Mouse (Mus musculus): ENCODE measurements at regions not wholly inside any gene's neighbourhood (a gene's known extent, or its start where the extent isn't known, plus 50 kb on each side); places are given as distances from the start of the nearest gene placed in this dataset.
"Not testable (repeated sequence)": the region's sequence is repeated elsewhere in the genome, so short reads cannot be mapped to it uniquely, and the experiment has no call there.

DNA sequence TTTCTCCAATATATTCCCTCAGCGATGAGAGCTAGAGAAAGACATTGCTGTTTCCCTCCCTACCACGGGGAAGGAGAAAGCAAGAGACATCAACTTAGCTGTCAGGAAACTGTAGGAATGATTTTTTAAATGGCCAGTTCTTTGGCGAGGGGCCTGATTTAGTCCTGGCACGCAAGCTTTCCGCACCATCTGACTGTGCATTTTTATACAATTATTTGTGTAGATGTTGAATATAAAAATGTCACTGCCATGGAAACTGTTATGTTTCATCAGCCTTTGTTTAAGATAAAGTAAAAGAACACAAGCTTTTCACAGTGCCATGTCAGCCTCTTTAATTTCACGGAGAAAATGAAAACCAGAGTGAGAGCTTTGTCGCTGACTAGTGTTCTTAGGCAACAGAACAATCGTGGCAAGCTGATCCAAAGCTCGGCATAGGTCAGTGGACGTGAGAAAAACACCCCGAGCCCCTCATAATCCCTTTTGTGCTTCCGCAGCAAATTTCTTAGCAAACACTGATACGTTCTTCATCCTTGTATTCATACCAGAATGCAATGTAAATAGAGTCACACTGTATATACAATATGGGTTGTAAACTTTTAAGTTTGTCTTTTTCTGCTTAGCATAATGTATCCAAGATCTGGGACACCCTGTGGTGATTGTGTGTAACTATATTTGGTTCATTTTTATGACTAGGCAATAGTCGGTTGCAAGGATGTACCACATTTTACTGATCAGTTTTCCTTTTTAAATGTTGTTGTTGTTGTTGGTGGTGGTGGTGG lies 79.9 kb upstream of the Tars start:
- ChIA-PET POLR2A (no interaction called here), CTCF (interaction anchor here (1.4 kb wide), 1 partner anchor 34 kb away, joined by 3 read pairs; no protein-coding TSS in a partner anchor)
- in situ Hi-C loops (cut with MboI; ENCODE audit: low pct_unique_long_range_greater_than_20kb), result no loop called here
- ATAC-seq (no peak), DNase-seq (ENCODE audit: low read depth, low spot score) (no peak)
- peaks cover 7% of the 10 kb centered on the region for H3K27me3 ChIP-seq
- TF ChIP-seq CTCF (IDR thresholded peaks at IDR 0.05), result no peak

DNA sequence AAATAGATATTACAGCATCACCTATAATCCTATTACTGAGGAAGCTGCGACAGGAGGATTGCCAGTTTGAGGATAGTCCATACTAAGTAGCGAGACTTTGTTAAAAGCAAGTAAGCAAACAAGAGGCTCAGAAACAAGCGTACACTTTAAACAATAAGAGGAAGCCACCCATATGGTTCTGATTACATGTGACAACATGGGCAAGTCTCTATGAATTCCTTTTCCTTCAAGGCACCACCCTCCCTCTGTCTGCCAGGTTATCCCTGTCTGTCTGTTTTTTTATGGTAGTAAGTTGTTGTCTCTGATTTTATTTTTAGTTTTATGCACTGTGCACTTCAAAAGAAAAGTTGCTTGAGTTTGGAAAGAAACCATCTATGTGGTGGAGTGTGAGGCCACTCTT lies 76.8 kb upstream of the Tars start:
- ATAC-seq (no peak), DNase-seq (ENCODE audit: low read depth, low spot score) (no peak)
- CTCF ChIA-PET, result no interaction called here
- POLR2A ChIA-PET, result no interaction called here
- in situ Hi-C loops (cut with MboI; ENCODE audit: low pct_unique_long_range_greater_than_20kb), result no loop called here
- peaks cover 7% of the 10 kb centered on the region for H3K27me3 ChIP-seq
- no peak for TF ChIP-seq CTCF (IDR thresholded peaks at IDR 0.05)

DNA sequence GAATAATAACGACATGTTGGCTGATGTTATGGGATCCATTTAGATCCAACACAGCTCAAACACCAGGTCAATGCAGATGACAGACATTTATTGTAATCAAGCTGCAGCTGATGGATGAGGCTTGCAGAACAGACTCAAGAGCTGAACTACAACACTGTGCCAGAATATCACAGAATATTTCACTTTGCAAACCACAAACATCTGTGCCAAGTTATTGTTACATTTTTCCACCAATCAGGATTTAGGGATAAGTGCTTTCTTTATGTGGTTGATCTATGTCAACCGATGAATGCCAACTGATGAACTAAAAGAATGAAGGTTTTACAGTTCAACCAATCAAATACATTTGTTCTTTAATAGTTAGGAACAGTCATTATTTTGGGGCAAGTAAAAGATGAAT lies 63.9 kb upstream of the Tars start:
- no peak for TF ChIP-seq CTCF (IDR thresholded peaks at IDR 0.05)
- H3K27me3 ChIP-seq, result no peaks in the 10 kb centered on the region
- in situ Hi-C loops (cut with MboI; ENCODE audit: low pct_unique_long_range_greater_than_20kb), result no loop called here
- ChIA-PET POLR2A (no interaction called here), CTCF (interaction anchor here (0.9 to 1.4 kb wide), 2 partner anchors 13 to 53 kb away, joined by 3 read pairs; no protein-coding TSS in a partner anchor)
- no peak for DNase-seq (ENCODE audit: low read depth, low spot score)
- ATAC-seq, result no peak

DNA sequence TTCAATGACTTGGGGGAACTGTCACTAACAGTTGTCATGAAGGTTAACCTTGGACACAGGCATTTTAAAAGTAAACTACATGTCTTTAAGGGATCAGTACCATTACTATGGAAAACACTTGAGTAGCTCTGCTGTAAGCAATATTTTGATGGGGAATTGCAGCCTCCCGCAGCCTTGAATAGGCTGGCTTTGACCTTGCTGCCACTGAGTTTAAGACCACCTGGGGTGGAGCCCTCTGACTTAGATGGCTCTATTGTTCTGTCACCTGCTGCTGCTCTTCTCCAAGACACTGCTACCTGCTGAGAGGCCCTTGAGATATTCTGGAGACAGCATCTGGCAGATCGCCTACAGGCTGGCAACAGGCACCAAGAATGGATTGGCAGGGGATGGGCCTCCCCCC lies 62.1 kb upstream of the Tars start:
- H3K27me3 ChIP-seq; ATAC-seq; DNase-seq (ENCODE audit: low read depth, low spot score); in situ Hi-C loops (cut with MboI; ENCODE audit: low pct_unique_long_range_greater_than_20kb): not testable (repeated sequence)
- CTCF ChIA-PET, result interaction anchor here (0.8 kb wide), 1 partner anchor 9 kb away, joined by 3 read pairs; no protein-coding TSS in a partner anchor
- POLR2A ChIA-PET, result interaction anchor here (0.6 kb wide), 1 partner anchor 744 kb away, joined by 3 read pairs; no protein-coding TSS in a partner anchor

DNA sequence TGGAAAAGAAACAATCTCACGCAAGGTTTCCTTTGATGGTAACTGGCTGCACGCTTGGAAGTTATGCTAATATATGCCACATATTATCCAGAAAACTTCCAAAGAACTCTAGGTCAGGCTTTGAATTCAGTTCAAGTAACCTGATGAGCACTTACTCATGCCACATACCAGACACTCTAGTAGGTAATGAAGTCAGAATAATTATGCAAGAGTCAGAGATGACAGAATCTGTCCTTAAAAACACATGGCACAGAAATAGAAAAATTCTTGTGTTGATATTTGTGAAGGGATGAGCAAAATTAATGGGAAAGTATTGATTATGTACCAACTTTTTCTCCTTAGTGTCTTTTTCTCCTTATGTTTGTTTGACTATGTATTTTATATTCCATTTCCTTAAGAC lies 59.8 kb upstream of the Tars start:
- ChIA-PET POLR2A (no interaction called here), CTCF (no interaction called here)
- H3K27me3 ChIP-seq, result no peaks in the 10 kb centered on the region
- in situ Hi-C loops (cut with MboI; ENCODE audit: low pct_unique_long_range_greater_than_20kb), result no loop called here
- no peak for DNase-seq (ENCODE audit: low read depth, low spot score)
- ATAC-seq, result no peak
- TF ChIP-seq CTCF (IDR thresholded peaks at IDR 0.05), result no peak

DNA sequence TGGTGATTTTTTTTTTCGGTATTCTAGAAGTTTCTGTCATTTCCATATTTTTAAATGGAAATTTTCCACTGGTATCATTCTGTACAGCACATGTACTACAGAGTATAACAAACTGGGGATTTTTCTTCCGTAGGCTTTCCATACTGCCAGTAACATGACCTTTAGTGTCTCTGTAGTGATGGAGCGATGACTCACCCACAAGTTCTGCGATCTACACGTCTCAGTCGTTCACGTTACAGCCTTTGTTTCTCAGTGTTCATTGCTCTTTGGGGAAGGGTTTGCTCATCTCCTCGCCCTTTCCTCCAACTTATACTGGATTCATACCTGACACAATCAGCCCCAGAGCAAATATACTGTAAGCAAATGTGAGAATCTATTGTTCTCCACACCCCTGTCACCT lies 57.8 kb upstream of the Tars start:
- in situ Hi-C loops (cut with MboI; ENCODE audit: low pct_unique_long_range_greater_than_20kb), result no loop called here
- TF ChIP-seq CTCF (IDR thresholded peaks at IDR 0.05), result no peak
- POLR2A ChIA-PET, result no interaction called here
- CTCF ChIA-PET, result interaction anchor here (1.2 kb wide), 1 partner anchor 24 kb away, joined by 3 read pairs; no protein-coding TSS in a partner anchor
- DNase-seq (ENCODE audit: low read depth, low spot score), result no peak
- ATAC-seq, result no peak
- H3K27me3 ChIP-seq, result no peaks in the 10 kb centered on the region

DNA sequence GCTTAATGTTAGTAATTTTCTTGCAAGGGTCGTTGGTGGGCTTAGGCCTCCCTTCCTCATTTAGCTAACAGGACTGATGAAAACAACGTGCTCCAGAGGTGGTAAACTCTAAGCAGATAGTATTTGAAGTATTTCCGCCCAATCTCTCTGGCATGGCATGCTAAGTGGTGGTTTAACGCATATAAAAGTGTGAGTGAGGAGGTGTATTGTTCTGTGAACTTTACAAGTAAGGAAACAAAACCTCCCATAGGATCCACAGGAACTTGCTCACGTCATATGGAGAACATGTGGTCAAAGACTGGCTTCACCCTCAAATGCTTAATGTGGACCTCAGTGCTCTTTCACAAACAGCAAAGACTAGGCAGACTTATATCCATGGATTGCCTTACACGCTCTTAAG lies 56.5 kb upstream of the Tars start:
- CTCF ChIA-PET, result no interaction called here
- in situ Hi-C loops (cut with MboI; ENCODE audit: low pct_unique_long_range_greater_than_20kb), result no loop called here
- ATAC-seq, result no peak

DNA sequence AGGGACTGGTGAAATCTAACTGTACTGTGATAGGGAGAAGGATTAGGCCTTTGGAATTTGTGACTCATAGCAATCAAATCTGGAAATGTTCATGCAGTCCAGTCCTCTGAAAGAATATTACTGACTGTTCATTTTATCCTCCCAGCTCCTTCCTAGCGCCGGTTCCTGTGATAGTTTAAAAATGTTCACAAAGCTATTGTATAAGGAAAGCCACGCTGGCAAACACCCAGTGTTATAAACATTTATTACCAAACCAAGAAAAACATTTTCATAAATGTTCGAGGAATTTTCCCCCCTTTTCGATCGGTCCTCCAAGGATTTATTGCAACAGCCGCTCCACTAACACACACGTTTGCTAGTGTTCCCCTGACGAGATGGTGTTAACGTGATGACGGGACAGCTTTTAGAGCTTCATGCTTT lies 55.9 kb upstream of the Tars start:
- ChIA-PET CTCF (no interaction called here), POLR2A (no interaction called here)
- no peak for ATAC-seq
- TF ChIP-seq CTCF (IDR thresholded peaks at IDR 0.05), result no peak
- H3K27me3 ChIP-seq, result no peaks in the 10 kb centered on the region
- no peak for DNase-seq (ENCODE audit: low read depth, low spot score)
- in situ Hi-C loops (cut with MboI; ENCODE audit: low pct_unique_long_range_greater_than_20kb), result no loop called here

More for the DNA sequence above, 56.5 kb upstream of the Tars start:
- DNase-seq (ENCODE audit: low read depth, low spot score), result no peak
- TF ChIP-seq CTCF (IDR thresholded peaks at IDR 0.05), result no peak
- POLR2A ChIA-PET, result no interaction called here
- no peaks in the 10 kb centered on the region for H3K27me3 ChIP-seq

DNA sequence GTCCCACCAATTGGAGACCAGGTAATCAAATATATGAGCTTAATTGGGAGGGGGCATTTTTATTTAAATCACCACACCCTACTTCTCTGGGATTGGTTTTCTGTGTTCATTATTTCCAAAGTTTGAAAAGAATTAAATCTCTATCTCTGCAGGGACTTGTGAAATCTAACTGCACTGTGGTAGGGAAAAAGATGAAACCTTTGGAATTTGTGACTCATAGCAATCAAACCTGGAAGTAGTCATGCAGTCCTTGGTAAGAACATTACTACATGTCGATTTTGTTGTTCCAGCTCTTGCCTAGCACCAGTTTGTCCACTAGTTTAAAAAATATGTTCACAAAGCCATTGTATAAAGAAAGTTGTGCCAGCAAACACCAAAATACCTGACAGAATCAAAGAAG lies 54.5 kb upstream of the Tars start:
- H3K27me3 ChIP-seq, result no peaks in the 10 kb centered on the region
- POLR2A ChIA-PET, result no interaction called here
- in situ Hi-C loops (cut with MboI; ENCODE audit: low pct_unique_long_range_greater_than_20kb), result no loop called here
- DNase-seq (ENCODE audit: low read depth, low spot score), result no peak
- TF ChIP-seq CTCF (IDR thresholded peaks at IDR 0.05), result no peak
- ATAC-seq, result no peak
- CTCF ChIA-PET, result no interaction called here

DNA sequence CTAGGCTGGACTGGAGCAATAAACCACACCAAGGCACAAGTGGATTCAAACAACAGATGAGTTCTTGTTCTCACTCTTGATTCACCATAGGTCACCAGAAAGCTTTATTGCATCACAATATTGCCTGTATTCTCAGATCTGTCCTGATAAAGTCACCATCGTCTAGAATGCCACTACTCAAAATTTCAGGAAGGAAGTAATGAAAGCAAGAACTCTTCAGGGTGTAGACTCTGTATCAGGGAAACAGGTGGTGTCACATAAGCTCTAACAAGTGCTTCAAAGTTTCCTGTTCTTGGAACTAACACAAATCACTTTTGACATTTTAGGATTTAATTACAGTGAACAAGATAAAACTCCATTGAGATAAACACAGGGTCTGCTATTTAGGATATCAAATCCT lies 52.2 kb upstream of the Tars start:
- in situ Hi-C loops (cut with MboI; ENCODE audit: low pct_unique_long_range_greater_than_20kb), result no loop called here
- no peak for TF ChIP-seq CTCF (IDR thresholded peaks at IDR 0.05)
- no peaks in the 10 kb centered on the region for H3K27me3 ChIP-seq
- DNase-seq (ENCODE audit: low read depth, low spot score) (no peak), ATAC-seq (no peak)
- POLR2A ChIA-PET, result interaction anchor here (0.6 kb wide), 1 partner anchor 13 kb away, joined by 4 read pairs; no protein-coding TSS in a partner anchor
- CTCF ChIA-PET, result interaction anchor here (1.2 kb wide), 1 partner anchor 10 kb away, joined by 3 read pairs; no protein-coding TSS in a partner anchor

All from Patski (cell line).